Mouse (Mus musculus) midbrain, embryonic 14.5 days (tissue): Measurements from ENCODE around the gene Gm49321. TPM values are rescaled to one million over a fixed set of nuclear protein-coding genes. Genes with fewer than 3 reads are reported as not detected.

ENCODE experiments used
- ATAC-seq: fragments of 200-750 bp; cut with Nextera tagmentation; 2 replicates; pipeline ENCODE4 v1.8.0; 2017; ENCODE audit warnings: moderate number of reproducible peaks, moderate library complexity; ENCODE audit not compliant: low FRiP score, low TSS enrichment
- DNase-seq: peaks from one replicate; pipeline ENCODE4 v3.0.0-alpha.2; 2015
- H3K27ac ChIP-seq: fragments of 300-500 bp; sonication (generic); replicated peaks from 2 replicates; pipeline ENCODE4 v1.5.1; 2014; ENCODE audit warnings: mild to moderate bottlenecking, low read depth, low read length, moderate library complexity
- H3K27me3 ChIP-seq: fragments of 300-500 bp; sonication (generic); 2 replicates; pipeline ENCODE4 v1.6.1; 2014; ENCODE audit warnings: low read length, control low read depth, mixed read lengths; ENCODE audit not compliant: control insufficient read depth, insufficient read depth
- H3K36me3 ChIP-seq: fragments of 300-500 bp; sonication (generic); 2 replicates; pipeline ENCODE4 v1.6.1; 2014; ENCODE audit warnings: low read length, control low read depth; ENCODE audit not compliant: control insufficient read depth, insufficient read depth
- H3K4me1 ChIP-seq: fragments of 300-500 bp; sonication (generic); 2 replicates; pipeline ENCODE4 v1.6.1; 2014; ENCODE audit warnings: mild to moderate bottlenecking, antibody characterized with exemption, low read length, control low read depth; ENCODE audit not compliant: control insufficient read depth, insufficient read depth
- H3K4me2 ChIP-seq: fragments of 300-500 bp; sonication (generic); 2 replicates; pipeline ENCODE4 v1.6.1; 2014; ENCODE audit warnings: mild to moderate bottlenecking, low read length, moderate library complexity
- H3K4me3 ChIP-seq: fragments of 300-500 bp; sonication (generic); replicated peaks from 2 replicates; pipeline ENCODE4 v1.5.1; 2014; ENCODE audit warnings: low read depth, low read length
- H3K9ac ChIP-seq: fragments of 300-500 bp; sonication (generic); replicated peaks from 2 replicates; pipeline ENCODE4 v1.6.1; 2014; ENCODE audit warnings: mild to moderate bottlenecking, low read length, moderate library complexity
- H3K9me3 ChIP-seq: fragments of 300-500 bp; sonication (generic); 2 replicates; pipeline ENCODE4 v1.6.1; 2016; ENCODE audit warnings: low read length, control low read depth, mixed read lengths; ENCODE audit not compliant: control insufficient read depth
- WGBS: fragments of 180-500 bp; shearing (Covaris S2); extraction: QIAGEN DNeasy Blood & Tissue Kit; methylation state at CpG from one replicate; pipeline ENCODE4 v1.1.7; 2014; 5-methylcytosine and 5-hydroxymethylcytosine counted together
- polyA plus RNA-seq: library from polyadenylated mRNA; unstranded; fragments of >200 nt; fragmentation: Nextera tagmentation; extraction: Ambion mirVana; gene quantifications from 2 replicates; pipeline ENCODE4 v1.2.1, GENCODE M21; 2014

Gene Gm49321
- polyA plus RNA-seq, 1 experiment from 2014 or later = 16.3 TPM

DNA sequence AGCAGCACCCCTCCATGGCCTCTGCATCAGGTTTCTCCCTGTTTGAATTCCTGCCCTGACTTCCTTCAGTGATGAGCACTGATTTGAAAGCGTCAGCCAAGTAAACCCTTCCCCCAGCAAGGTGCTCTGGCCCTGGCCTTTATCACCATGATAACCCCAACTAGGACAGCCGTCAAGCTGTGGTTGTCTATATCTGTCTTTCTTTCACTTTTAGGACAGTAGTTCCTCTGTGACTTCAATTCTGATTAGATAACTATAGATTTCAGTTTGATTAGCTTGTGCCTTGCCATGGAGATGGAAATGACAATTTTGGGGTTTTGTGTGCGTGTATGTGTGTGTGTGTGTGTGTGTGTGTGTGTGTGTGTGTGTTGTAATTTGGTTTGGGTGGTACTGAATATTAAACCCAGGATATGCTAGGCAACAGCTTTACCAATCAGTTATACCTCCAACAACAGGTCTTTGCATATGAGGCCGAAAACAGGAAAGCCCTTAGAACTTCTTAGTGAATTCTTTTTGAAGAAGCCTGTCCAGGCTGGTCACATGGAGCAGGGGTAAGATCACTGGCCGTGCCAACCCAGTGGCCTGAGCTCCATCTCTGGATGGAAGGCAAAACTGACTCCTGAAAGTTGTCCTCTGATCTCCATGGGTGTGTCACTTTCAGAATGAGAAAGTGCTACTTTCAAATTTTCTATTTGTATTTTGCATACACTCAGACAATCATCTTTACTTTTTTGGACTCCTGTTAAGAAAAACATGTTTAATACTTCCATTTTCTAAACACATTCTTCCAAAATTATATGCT lies 33.1 kb upstream of the Gm49321 start:
- no peak overlapping the region for H3K4me3 ChIP-seq
- H3K27ac ChIP-seq = no peak overlapping the region
- ATAC-seq (no peak), DNase-seq (no peak)
- no peaks in the 10 kb centered on the region for H3K36me3 ChIP-seq
- WGBS = 86% methylated on average over 5 of the region's 5 CpGs
- no peak overlapping the region for H3K4me2 ChIP-seq
- no peaks in the 10 kb centered on the region for H3K27me3 ChIP-seq
- H3K9ac ChIP-seq = no peak overlapping the region
- no peaks in the 10 kb centered on the region for H3K9me3 ChIP-seq
- peaks cover 2% of the 10 kb centered on the region; the same call in 1 of the 2 replicates for H3K4me1 ChIP-seq

DNA sequence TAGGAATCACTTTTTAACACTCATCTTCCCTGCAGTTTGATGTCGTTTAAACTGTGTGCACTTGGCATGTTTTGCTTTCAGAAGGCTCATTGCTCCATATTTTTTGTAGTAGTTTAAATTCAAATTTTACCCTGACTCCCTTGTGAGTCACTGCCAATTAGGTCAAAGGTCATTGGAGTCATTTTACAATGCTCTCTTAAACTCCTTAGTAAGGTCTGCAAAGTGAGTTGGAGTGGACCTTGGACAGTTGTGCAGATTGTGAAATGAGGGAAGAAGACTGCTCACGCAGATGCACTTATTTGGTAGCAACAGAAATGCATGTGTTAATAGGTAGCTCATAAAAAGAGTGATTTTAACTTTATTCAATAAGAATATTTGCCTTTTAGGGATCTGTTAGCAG lies 32.4 kb upstream of the Gm49321 start:
- peaks cover 9% of the 10 kb centered on the region for H3K4me1 ChIP-seq
- H3K27ac ChIP-seq = no peak overlapping the region
- no peak overlapping the region for H3K4me2 ChIP-seq
- no peaks in the 10 kb centered on the region for H3K27me3 ChIP-seq
- no peak overlapping the region for H3K9ac ChIP-seq
- DNase-seq = no peak
- H3K9me3 ChIP-seq = no peaks in the 10 kb centered on the region
- no peak for ATAC-seq
- no peak overlapping the region for H3K4me3 ChIP-seq
- H3K36me3 ChIP-seq = no peaks in the 10 kb centered on the region
- WGBS = 71% methylated on average over 2 of the region's 2 CpGs

- ATAC-seq = no peak
- H3K4me1 ChIP-seq = peaks cover 14% of the 10 kb centered on the region
- no peak overlapping the region for H3K4me2 ChIP-seq
- no peak for DNase-seq
- no peak overlapping the region for H3K27ac ChIP-seq
- no peak overlapping the region for H3K4me3 ChIP-seq
- no peaks in the 10 kb centered on the region for H3K27me3 ChIP-seq
- H3K9ac ChIP-seq = no peak overlapping the region
- 86% methylated on average over 4 of the region's 4 CpGs for WGBS
- H3K9me3 ChIP-seq = no peaks in the 10 kb centered on the region
- no peaks in the 10 kb centered on the region for H3K36me3 ChIP-seq
Observed at GRCm38 (mm10) chr12:73905555-73905954, 31.9 kb upstream of the Gm49321 start.

DNA sequence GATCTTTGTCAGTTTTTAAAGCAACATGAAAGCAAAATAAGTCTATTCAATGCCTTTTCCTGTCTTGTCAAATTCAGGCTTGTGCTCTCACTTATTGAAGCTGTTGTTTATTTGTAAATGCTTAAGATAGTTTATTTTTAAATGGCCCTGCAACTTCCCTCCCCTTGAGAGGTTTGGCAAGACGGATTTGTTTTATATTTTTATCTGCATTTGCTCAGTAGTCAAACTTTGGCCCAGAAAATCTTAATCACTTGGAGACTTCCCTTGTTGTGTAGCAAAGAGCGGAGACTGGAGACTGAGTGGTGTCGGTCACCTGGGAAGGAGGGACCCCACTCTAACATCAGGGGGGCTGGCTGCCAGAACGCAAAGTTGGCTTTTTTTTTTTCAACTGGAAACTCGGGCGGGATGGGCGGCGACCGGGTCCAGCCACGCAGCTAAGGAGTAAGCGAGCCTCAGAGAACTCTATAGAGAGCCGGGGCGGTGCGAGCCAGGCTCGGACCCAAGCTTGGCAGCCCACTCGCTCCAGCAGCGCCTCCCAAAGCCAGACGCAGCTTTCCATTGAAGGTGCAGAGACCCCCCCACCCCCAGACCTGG lies 30.3 kb upstream of the Gm49321 start:
- Histone ChIP-seq H3K9ac (peak overlapping the region; percentile 45; the same call in 1 of the 2 replicates), H3K4me1 (peaks cover 20% of the 10 kb centered on the region), H3K4me3 (peak overlapping the region; percentile 96), H3K4me2 (peak overlapping the region; percentile 69), H3K27ac (peak overlapping the region; percentile 98), H3K27me3 (no peaks in the 10 kb centered on the region), H3K9me3 (no peaks in the 10 kb centered on the region), H3K36me3 (no peaks in the 10 kb centered on the region)
- ATAC-seq = no peak
- 1% methylated on average over 18 of the region's 18 CpGs for WGBS
- DNase-seq = no peak

DNA sequence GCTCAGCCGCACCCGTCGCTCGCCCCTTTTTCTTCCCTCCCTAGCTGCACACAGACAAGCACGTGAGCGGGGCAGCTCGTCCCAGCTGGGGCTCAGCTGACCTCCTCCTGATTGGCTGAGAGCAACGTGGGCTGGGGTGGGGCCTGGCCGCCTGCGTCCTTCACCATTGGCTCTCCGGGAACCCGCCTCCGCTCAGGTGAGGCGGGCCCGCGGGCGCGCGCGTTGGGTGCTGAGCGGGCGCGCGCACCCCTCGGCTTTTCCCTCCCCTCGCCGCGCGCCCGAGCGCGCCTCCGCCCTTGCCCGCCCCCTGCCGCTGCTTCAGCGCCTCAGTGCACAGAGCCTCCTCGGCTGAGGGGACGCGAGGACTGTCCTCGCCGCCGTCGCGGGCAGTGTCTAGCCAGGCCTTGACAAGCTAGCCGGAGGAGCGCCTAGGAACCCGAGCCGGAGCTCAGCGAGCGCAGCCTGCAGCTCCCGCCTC lies 29.7 kb upstream of the Gm49321 start:
- Histone ChIP-seq H3K36me3 (no peaks in the 10 kb centered on the region), H3K9ac (peak overlapping the region; percentile 99), H3K9me3 (no peaks in the 10 kb centered on the region), H3K27ac (peak overlapping the region; percentile 98), H3K4me3 (peak overlapping the region; percentile 96), H3K27me3 (no peaks in the 10 kb centered on the region), H3K4me1 (peaks cover 20% of the 10 kb centered on the region), H3K4me2 (peak overlapping the region; percentile 69)
- peak; percentile 100 for ATAC-seq
- peak; percentile 99 for DNase-seq
- 0% methylated on average over 44 of the region's 51 CpGs for WGBS

- Histone ChIP-seq H3K27ac (peak overlapping the region; percentile 98), H3K9ac (peak overlapping the region; percentile 99), H3K27me3 (no peaks in the 10 kb centered on the region), H3K9me3 (no peaks in the 10 kb centered on the region), H3K36me3 (no peaks in the 10 kb centered on the region), H3K4me3 (peak overlapping the region; percentile 96), H3K4me1 (peaks cover 20% of the 10 kb centered on the region), H3K4me2 (peak overlapping the region; percentile 69)
- WGBS = under 1% methylated on average over 63 of the region's 76 CpGs
- ATAC-seq (peak; percentile 77), DNase-seq (peak; percentile 83)
Observed at GRCm38 (mm10) chr12:73908274-73909012, 29.0 kb upstream of the Gm49321 start.

DNA sequence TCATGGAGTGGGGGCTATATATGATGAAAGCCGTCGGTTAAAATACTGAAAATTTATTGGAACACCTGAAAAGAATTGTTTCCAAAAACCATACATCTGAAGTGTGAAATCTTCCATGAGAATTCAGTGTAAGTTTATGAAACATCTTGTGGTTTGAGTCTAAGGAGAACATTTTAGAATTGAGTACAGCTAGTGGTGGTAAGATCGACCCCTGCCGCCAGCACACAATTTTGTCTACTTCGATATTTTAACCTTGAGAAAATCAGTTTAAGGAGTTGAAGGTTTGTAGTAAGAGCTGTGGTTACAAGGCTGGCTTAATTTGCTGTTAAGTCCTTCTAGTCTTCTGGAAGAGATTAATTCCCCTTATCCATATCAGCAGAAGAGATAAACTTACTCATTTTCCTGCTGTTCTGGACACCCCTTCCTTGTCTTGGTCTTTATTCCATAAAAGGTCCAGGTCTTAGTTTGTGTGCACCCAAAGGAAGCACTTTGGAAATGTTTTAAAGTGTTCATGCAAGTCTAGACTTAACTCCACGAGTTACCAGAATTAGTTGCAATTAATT lies 28.4 kb upstream of the Gm49321 start:
- ATAC-seq (no peak), DNase-seq (peak; percentile 25)
- no peaks in the 10 kb centered on the region for H3K27me3 ChIP-seq
- H3K27ac ChIP-seq = no peak overlapping the region
- no peaks in the 10 kb centered on the region for H3K36me3 ChIP-seq
- H3K9me3 ChIP-seq = no peaks in the 10 kb centered on the region
- peak overlapping the region; percentile 69 for H3K4me2 ChIP-seq
- H3K9ac ChIP-seq = peak overlapping the region; percentile 99
- H3K4me3 ChIP-seq = peak overlapping the region; percentile 96
- 8% methylated on average over 6 of the region's 6 CpGs for WGBS
- H3K4me1 ChIP-seq = peaks cover 20% of the 10 kb centered on the region

DNA sequence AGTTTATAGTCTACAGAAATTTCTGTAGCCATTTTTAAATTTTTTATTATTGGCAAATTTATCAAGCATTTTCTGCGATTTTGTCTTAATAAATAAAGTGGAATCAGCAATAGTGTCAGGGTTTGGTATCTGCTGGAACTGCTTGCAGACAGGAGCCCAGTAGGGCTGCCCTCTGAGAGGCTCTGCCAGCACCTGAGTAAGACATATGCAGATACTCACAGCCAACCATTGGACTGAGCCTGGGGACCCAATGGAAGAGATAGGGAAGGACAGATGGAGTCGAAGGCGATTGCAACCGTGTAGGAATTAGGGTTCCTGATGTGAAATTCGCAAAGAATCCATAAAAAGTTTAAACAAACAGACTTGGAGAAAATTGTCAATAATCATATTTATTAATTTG lies 19.0 kb upstream of the Gm49321 start:
- no peak overlapping the region for H3K9ac ChIP-seq
- DNase-seq = no peak
- H3K36me3 ChIP-seq = no peaks in the 10 kb centered on the region
- H3K27ac ChIP-seq = no peak overlapping the region
- no peaks in the 10 kb centered on the region for H3K9me3 ChIP-seq
- no peak for ATAC-seq
- no peaks in the 10 kb centered on the region for H3K27me3 ChIP-seq
- H3K4me1 ChIP-seq = no peaks in the 10 kb centered on the region
- H3K4me3 ChIP-seq = no peak overlapping the region
- H3K4me2 ChIP-seq = no peak overlapping the region
- WGBS = 92% methylated on average over 5 of the region's 5 CpGs
